Mouse (Mus musculus): ENCODE data around the gene 1700125H20Rik.

GRCm38 (mm10) chr11:85131542-85131941 is 38.7 kb upstream of the 1700125H20Rik start:
- no peak for TF ChIP-seq GATA1 (IDR thresholded peaks at IDR 0.05; ENCODE audit: borderline replicate concordance, low read length)
- TF ChIP-seq FLI1 (IDR thresholded peaks at IDR 0.05; ENCODE audit: low read length), result no peak

Measured in megakaryocyte, embryonic 14.5 days (primary cell).